ENCODE assay signal across 12 mouse cellular contexts in genomic region chr3:53043206-53043780, GRCm38 (mm10). TPM values are rescaled to one million over a fixed set of nuclear protein-coding genes. Genes with fewer than 3 reads are reported as not detected.
DNase-seq lines count a peak whose midpoint lies in the region; ATAC-seq and TF ChIP-seq lines count a peak whose summit lies in the region.
"Had no signal": no experiment of that assay in that cellular context is flagged by ENCODE, and none has a peak within 500 bp of the region (broad histone marks: within the 10 kb centered on the region; RNA-seq: fewer than 3 reads in every experiment).

No protein-coding gene starts in this region.

- H3K36me3 ChIP-seq in lung, postnatal 0 days (ENCODE audit: insufficient read depth, low read length) = no peaks in the 10 kb centered on the region
- H3K36me3 ChIP-seq in limb, embryonic 10.5 days = peaks cover 14% of the 10 kb centered on the region
- no peaks in the 10 kb centered on the region for H3K36me3 ChIP-seq in stomach, embryonic 15.5 days

- H3K27ac ChIP-seq in gastrocnemius, adult 2 months = peak overlapping the region; percentile 40
- no peak overlapping the region for H3K27ac ChIP-seq in lung, postnatal 0 days (ENCODE audit: low read length)
- H3K27ac ChIP-seq in limb, embryonic 10.5 days = peak overlapping the region; percentile 79
- H3K27ac ChIP-seq in stomach, embryonic 15.5 days = no peak overlapping the region

- WGBS in lung, postnatal 0 days = 86% methylated on average over 13 of the region's 13 CpGs
- WGBS in limb, embryonic 10.5 days = 90% methylated on average over 13 of the region's 13 CpGs
- 87% methylated on average over 13 of the region's 13 CpGs for WGBS in stomach, embryonic 15.5 days

- H3K4me3 ChIP-seq in gastrocnemius, adult 2 months = peak overlapping the region; percentile 85
- peak overlapping the region; percentile 73 for H3K4me3 ChIP-seq in lung, postnatal 0 days (ENCODE audit: low read depth, low read length)
- peak overlapping the region; percentile 85 for H3K4me3 ChIP-seq in limb, embryonic 10.5 days
- no peak overlapping the region; the same call in 1 of the 2 replicates for H3K4me3 ChIP-seq in stomach, embryonic 15.5 days (replicated peaks)

- no peak for TF ChIP-seq EP300 in lung, postnatal 0 days (IDR thresholded peaks at IDR 0.05)

- H3K9ac ChIP-seq in lung, postnatal 0 days (replicated peaks; ENCODE audit: low read depth) = no peak overlapping the region
- no peak overlapping the region for H3K9ac ChIP-seq in stomach, embryonic 15.5 days

- intact Hi-C loops in gastrocnemius, adult 2 months (cut with DNase I) = no loop called here
- intact Hi-C loops in gastrocnemius, postnatal 14 days (cut with DNase I; ENCODE audit: low total_unique reads) = no loop called here

- no peaks in the 10 kb centered on the region for H3K27me3 ChIP-seq in lung, postnatal 0 days (replicated peaks; ENCODE audit: insufficient read depth, low read length)
- H3K27me3 ChIP-seq in limb, embryonic 10.5 days (ENCODE audit: low read depth, poor library complexity, severe bottlenecking) = peaks cover 20% of the 10 kb centered on the region
- H3K27me3 ChIP-seq in stomach, embryonic 15.5 days (replicated peaks) = no peaks in the 10 kb centered on the region

- peak overlapping the region; percentile 83 for H3K4me2 ChIP-seq in lung, postnatal 0 days (replicated peaks; ENCODE audit: low read depth, low read length)
- peak overlapping the region; percentile 91 for H3K4me2 ChIP-seq in stomach, embryonic 15.5 days

- DNase-seq in gastrocnemius, adult 2 months = no peak
- DNase-seq in gastrocnemius, postnatal 14 days = no peak
- DNase-seq in lung, postnatal 0 days (ENCODE audit: low spot score) = no peak
- DNase-seq in lung, postnatal 10 days = no peak
- no peak for DNase-seq in limb, embryonic 10.5 days (ENCODE audit: low spot score)
- DNase-seq in gastrocnemius, postnatal 10 days = no peak
- DNase-seq in left cerebral cortex, adult 9 months (ENCODE audit: low spot score in 2 of 2) = no peak
- DNase-seq: kidney, adult 18-20 months; lung, postnatal 4 days; right cerebral cortex, postnatal 4 days had no signal

- TF ChIP-seq CTCF in gastrocnemius, adult 2 months (IDR thresholded peaks at IDR 0.05) = no peak
- TF ChIP-seq CTCF in lung, postnatal 0 days (IDR thresholded peaks at IDR 0.05) = no peak

- no peak for ATAC-seq in lung, postnatal 0 days
- ATAC-seq in stomach, embryonic 15.5 days (ENCODE audit: insufficient read depth, low FRiP score, low read depth) = no peak
- ATAC-seq: activated CD4-positive, CD25-positive, alpha-beta regulatory T cell, adult 4 months had no signal

- H3K9me3 ChIP-seq in lung, postnatal 0 days (ENCODE audit: low read length) = no peaks in the 10 kb centered on the region
- H3K9me3 ChIP-seq in limb, embryonic 10.5 days (replicated peaks) = no peaks in the 10 kb centered on the region
- H3K9me3 ChIP-seq in stomach, embryonic 15.5 days = no peaks in the 10 kb centered on the region

- peaks cover 3% of the 10 kb centered on the region; the same call in 1 of the 2 replicates for H3K4me1 ChIP-seq in lung, postnatal 0 days (ENCODE audit: insufficient read depth, low read depth, low read length)
- H3K4me1 ChIP-seq in limb, embryonic 10.5 days = peaks cover 57% of the 10 kb centered on the region
- peaks cover 11% of the 10 kb centered on the region; the same call in 1 of the 2 replicates for H3K4me1 ChIP-seq in stomach, embryonic 15.5 days

RNA-seq across cellular contexts. Expression of gene Lhfp, which starts 2.0 kb away (rescaled TPM):
- 10 to 100 TPM in 1 of 2 experiments, 1 to 10 TPM in 1; 10.0 to 16.6 TPM for total RNA-seq in gastrocnemius, adult 2 months (2021)
- 10 to 100 TPM; 29.4 to 33.7 TPM for total RNA-seq in gastrocnemius, postnatal 14 days (2021)
- polyA plus RNA-seq in lung, postnatal 0 days (2015; fragmentation: Nextera tagmentation; extraction: Ambion mirVana) = 158 and 178 TPM in 2 replicates
- 61.8 and 90.1 TPM in 2 replicates for polyA plus RNA-seq in limb, embryonic 10.5 days (2016; fragmentation: Nextera tagmentation; extraction: Ambion mirVana)
- polyA plus RNA-seq in stomach, embryonic 15.5 days (2015; fragmentation: Nextera tagmentation; extraction: Ambion mirVana) = 59.3 and 59.4 TPM in 2 replicates
- 10 to 100 TPM; 41.9 to 43.2 TPM for total RNA-seq in gastrocnemius, postnatal 10 days (2021)

RNA-seq across cellular contexts. Expression of gene Cog6, which starts 26.3 kb away (rescaled TPM):
- 10 to 100 TPM; 42.1 to 45.1 TPM for total RNA-seq in gastrocnemius, adult 2 months (2021)
- total RNA-seq in gastrocnemius, postnatal 14 days (2021) = 10 to 100 TPM; 27.7 to 31.5 TPM
- 33.2 and 36.9 TPM in 2 replicates for polyA plus RNA-seq in lung, postnatal 0 days (2015; fragmentation: Nextera tagmentation; extraction: Ambion mirVana)
- polyA plus RNA-seq in limb, embryonic 10.5 days (2016; fragmentation: Nextera tagmentation; extraction: Ambion mirVana) = 36.4 and 46.3 TPM in 2 replicates
- 42.4 and 43.1 TPM in 2 replicates for polyA plus RNA-seq in stomach, embryonic 15.5 days (2015; fragmentation: Nextera tagmentation; extraction: Ambion mirVana)
- total RNA-seq in gastrocnemius, postnatal 10 days (2021) = 10 to 100 TPM; 26.1 to 32.2 TPM

Comparison
In these comparisons a context has a peak if more than half of its experiments do, and no peak if none do; other contexts are left out.
1. H3K27ac ChIP-seq: peak in gastrocnemius, adult 2 months (single experiment) and limb, embryonic 10.5 days (single experiment); none in lung, postnatal 0 days (single experiment) and stomach, embryonic 15.5 days (single experiment).